Mouse (Mus musculus): ENCODE measurements around the gene Wnt5b. TPM values are rescaled to one million over a fixed set of nuclear protein-coding genes. Genes with fewer than 3 reads are reported as not detected.
A peak's percentile ranks its signal among the peaks of the same experiment; 100 is the strongest.
"Not testable (repeated sequence)": the region's sequence is repeated elsewhere in the genome, so short reads cannot be mapped to it uniquely, and the experiment has no call there.

The Wnt5b gene
- total RNA-seq, 2 experiments from 2014 or later, result 2.0 TPM

GRCm38 (mm10) chr6:119458166-119458565 is 86.0 kb downstream of the Wnt5b start:
- no peak for TF ChIP-seq CTCF (conservative IDR thresholded peaks at IDR 0.05)
- no peak for DNase-seq (ENCODE audit: low spot score in 2 of 2)
- Histone ChIP-seq H3K27ac (no peak overlapping the region), H3K4me3 (no peak overlapping the region)

GRCm38 (mm10) chr6:119451981-119452499 is 92.1 kb downstream of the Wnt5b start:
- no peak for TF ChIP-seq CTCF (conservative IDR thresholded peaks at IDR 0.05)
- Histone ChIP-seq H3K4me3 (peak overlapping the region; percentile 53), H3K27ac (peak overlapping the region; percentile 8; the same call in 1 of the 2 replicates)
- peak; percentile 51 to 53 for DNase-seq (ENCODE audit: low spot score in 2 of 2)

GRCm38 (mm10) chr6:119450965-119451943 is 92.9 kb downstream of the Wnt5b start:
- Histone ChIP-seq H3K27ac (no peak overlapping the region), H3K4me3 (peak overlapping the region; percentile 53)
- TF ChIP-seq CTCF (conservative IDR thresholded peaks at IDR 0.05), result no peak
- DNase-seq (ENCODE audit: low spot score in 2 of 2), result no peak

GRCm38 (mm10) chr6:119449060-119449499 is 95.1 kb downstream of the Wnt5b start:
- Histone ChIP-seq H3K27ac (no peak overlapping the region), H3K4me3 (peak overlapping the region; percentile 33)
- peak; percentile 58 for TF ChIP-seq CTCF (conservative IDR thresholded peaks at IDR 0.05)
- DNase-seq (ENCODE audit: low spot score in 2 of 2), result no peak

- Histone ChIP-seq H3K27ac (no peak overlapping the region), H3K4me3 (peak overlapping the region; percentile 33)
- no peak for DNase-seq (ENCODE audit: low spot score in 2 of 2)
- TF ChIP-seq CTCF (conservative IDR thresholded peaks at IDR 0.05), result no peak
These were observed 95.7 kb downstream of the Wnt5b start for GRCm38 (mm10) chr6:119448321-119449059.

- no peak for TF ChIP-seq CTCF (conservative IDR thresholded peaks at IDR 0.05)
- Histone ChIP-seq H3K4me3 (no peak overlapping the region), H3K27ac (no peak overlapping the region)
- no peak for DNase-seq (ENCODE audit: low spot score in 2 of 2)
These were observed 98.2 kb downstream of the Wnt5b start for GRCm38 (mm10) chr6:119445671-119446607.

- Histone ChIP-seq H3K4me3 (no peak overlapping the region), H3K27ac (no peak overlapping the region)
- peak; percentile 73 to 78 for DNase-seq (ENCODE audit: low spot score in 2 of 2)
- TF ChIP-seq CTCF (conservative IDR thresholded peaks at IDR 0.05), result peak; percentile 93
These were observed 100.2 kb downstream of the Wnt5b start for GRCm38 (mm10) chr6:119443742-119444645.

- TF ChIP-seq CTCF (conservative IDR thresholded peaks at IDR 0.05), result peak; percentile 62
- H3K4me3 ChIP-seq; DNase-seq (ENCODE audit: low spot score in 2 of 2); H3K27ac ChIP-seq: not testable (repeated sequence)
These were observed 101.4 kb downstream of the Wnt5b start for GRCm38 (mm10) chr6:119442729-119443128.

- Histone ChIP-seq H3K27ac (no peak overlapping the region), H3K4me3 (no peak overlapping the region)
- TF ChIP-seq CTCF (conservative IDR thresholded peaks at IDR 0.05), result no peak
- DNase-seq (ENCODE audit: low spot score in 2 of 2), result no peak
These were observed 106.0 kb downstream of the Wnt5b start for GRCm38 (mm10) chr6:119437894-119438761.

GRCm38 (mm10) chr6:119434394-119434793 is 109.8 kb downstream of the Wnt5b start:
- Histone ChIP-seq H3K4me3 (no peak overlapping the region), H3K27ac (no peak overlapping the region)
- DNase-seq (ENCODE audit: low spot score in 2 of 2), result no peak
- TF ChIP-seq CTCF (conservative IDR thresholded peaks at IDR 0.05), result no peak
